In the genomic region with DNA sequence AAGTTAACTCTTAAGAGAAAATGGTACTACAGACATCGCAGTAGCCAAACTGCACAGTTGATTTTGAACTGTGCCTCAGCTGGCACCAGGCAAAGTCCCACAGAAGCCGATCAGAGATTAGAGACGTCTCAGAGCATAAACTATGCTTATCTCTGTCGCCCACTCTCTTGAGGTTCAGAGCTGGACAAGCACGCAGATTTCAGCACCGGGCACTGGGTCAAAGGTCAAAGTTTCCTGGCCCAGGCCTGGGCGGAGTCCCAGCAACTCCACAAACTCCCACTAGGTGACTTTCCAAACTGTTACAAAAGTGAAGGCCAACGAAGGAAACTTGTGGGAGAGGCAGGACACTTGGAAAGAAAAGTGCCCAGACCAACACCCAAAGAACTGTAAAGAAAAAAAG, we compare ENCODE assay signal across 8 mouse cellular contexts. TPM values are rescaled to one million over a fixed set of nuclear protein-coding genes. Genes with fewer than 3 reads are reported as not detected.
A peak's percentile ranks its signal among the peaks of the same experiment; 100 is the strongest.
DNase-seq lines count a peak whose midpoint lies in the region; ATAC-seq and TF ChIP-seq lines count a peak whose summit lies in the region.

No protein-coding gene starts in this region.

- peak overlapping the region; percentile 83 for H3K27ac ChIP-seq in layer of hippocampus, adult 2 months
- peak overlapping the region; percentile 87 for H3K27ac ChIP-seq in embryonic facial prominence, embryonic 10.5 days (replicated peaks)
- peak overlapping the region; percentile 92 for H3K27ac ChIP-seq in heart, embryonic 13.5 days (replicated peaks)
- H3K27ac ChIP-seq in kidney, embryonic 16.5 days (ENCODE audit: low read length) = peak overlapping the region; percentile 70
- H3K27ac ChIP-seq in spleen, adult 2 months (ENCODE audit: insufficient read depth, low read length) = no peak overlapping the region

- H3K27me3 ChIP-seq in embryonic facial prominence, embryonic 10.5 days (replicated peaks; ENCODE audit: low read depth, poor library complexity, severe bottlenecking) = no peaks in the 10 kb centered on the region
- no peaks in the 10 kb centered on the region for H3K27me3 ChIP-seq in heart, embryonic 13.5 days (replicated peaks)
- no peaks in the 10 kb centered on the region for H3K27me3 ChIP-seq in kidney, embryonic 16.5 days (ENCODE audit: insufficient read depth, low read length)
- H3K27me3 ChIP-seq in spleen, adult 2 months (ENCODE audit: control insufficient read depth, insufficient read depth, low read length) = no peaks in the 10 kb centered on the region

- no peak for TF ChIP-seq POLR2A in spleen, adult 2 months (IDR thresholded peaks at IDR 0.05; ENCODE audit: low read depth, low read length)

- WGBS in embryonic facial prominence, embryonic 10.5 days = 11% methylated on average over 8 of the region's 8 CpGs
- WGBS in heart, embryonic 13.5 days = 2% methylated on average over 8 of the region's 8 CpGs
- WGBS in kidney, embryonic 16.5 days = 8% methylated on average over 8 of the region's 8 CpGs
- WGBS in spleen, adult 2 months = 9% methylated on average over 8 of the region's 8 CpGs

- peak overlapping the region; percentile 93 for H3K9ac ChIP-seq in heart, embryonic 13.5 days
- H3K9ac ChIP-seq in kidney, embryonic 16.5 days (replicated peaks; ENCODE audit: low read length) = peak overlapping the region; percentile 78

- H3K4me3 ChIP-seq in layer of hippocampus, adult 2 months = peak overlapping the region; percentile 80
- H3K4me3 ChIP-seq in embryonic facial prominence, embryonic 10.5 days = peak overlapping the region; percentile 84
- peak overlapping the region; percentile 83 for H3K4me3 ChIP-seq in heart, embryonic 13.5 days
- H3K4me3 ChIP-seq in kidney, embryonic 16.5 days (ENCODE audit: low read length) = peak overlapping the region; percentile 71
- peak overlapping the region; percentile 71; the same call in 1 of the 2 replicates for H3K4me3 ChIP-seq in spleen, adult 2 months (ENCODE audit: extremely low read depth, insufficient read depth, insufficient read length)

- H3K4me2 ChIP-seq in heart, embryonic 13.5 days = peak overlapping the region; percentile 77
- peak overlapping the region; percentile 57 for H3K4me2 ChIP-seq in kidney, embryonic 16.5 days (replicated peaks; ENCODE audit: low read depth, low read length)

- peak; percentile 54 for TF ChIP-seq CTCF in layer of hippocampus, adult 2 months (conservative IDR thresholded peaks at IDR 0.05)
- no peak for TF ChIP-seq CTCF in spleen, adult 2 months (IDR thresholded peaks at IDR 0.05; ENCODE audit: extremely low read depth, insufficient read depth, insufficient read length, insufficient replicate concordance)

- no peak for DNase-seq in layer of hippocampus, adult 2 months (ENCODE audit: low spot score in 2 of 2)
- DNase-seq in layer of hippocampus, adult 18-20 months (ENCODE audit: low spot score in 2 of 2) = no peak
- peak; percentile 72 for DNase-seq in embryonic facial prominence, embryonic 10.5 days (ENCODE audit: low spot score)
- DNase-seq in lung, postnatal 36 days = peak; percentile 78
- peak in 1 of 2 experiments; percentile 15 for DNase-seq in spleen, adult 2 months (ENCODE audit: low read depth in 1 of 2, low spot score in 2 of 2)

- peaks cover 10% of the 10 kb centered on the region for H3K36me3 ChIP-seq in embryonic facial prominence, embryonic 10.5 days (replicated peaks)
- H3K36me3 ChIP-seq in heart, embryonic 13.5 days = peaks cover 15% of the 10 kb centered on the region
- H3K36me3 ChIP-seq in kidney, embryonic 16.5 days (ENCODE audit: insufficient read depth, low read length) = 0 out of 2 replicates have a peak, but pooled peaks cover 6% of the 10 kb centered on the region
- H3K36me3 ChIP-seq in spleen, adult 2 months (ENCODE audit: control insufficient read depth, insufficient read depth, low read length) = no peaks in the 10 kb centered on the region

- H3K4me1 ChIP-seq in embryonic facial prominence, embryonic 10.5 days = peaks cover 29% of the 10 kb centered on the region
- peaks cover 53% of the 10 kb centered on the region for H3K4me1 ChIP-seq in heart, embryonic 13.5 days
- H3K4me1 ChIP-seq in kidney, embryonic 16.5 days (ENCODE audit: insufficient read depth, low read length) = peaks cover 42% of the 10 kb centered on the region
- no peaks in the 10 kb centered on the region; the same call in 1 of the 2 replicates for H3K4me1 ChIP-seq in spleen, adult 2 months (ENCODE audit: control insufficient read depth, insufficient read depth, insufficient read length)

- no peak for ATAC-seq in heart, embryonic 13.5 days (ENCODE audit: extremely low read depth, insufficient number of reproducible peaks, low FRiP score, low TSS enrichment)
- peak; percentile 39; the same call in 1 of the 2 replicates for ATAC-seq in kidney, embryonic 16.5 days (ENCODE audit: low FRiP score, low TSS enrichment)
- ATAC-seq in erythroid progenitor cell, adult 5-6 weeks (replicated peaks; ENCODE audit: low FRiP score, poor library complexity, severe bottlenecking) = no peak

- no peaks in the 10 kb centered on the region for H3K9me3 ChIP-seq in embryonic facial prominence, embryonic 10.5 days
- no peaks in the 10 kb centered on the region for H3K9me3 ChIP-seq in heart, embryonic 13.5 days
- no peaks in the 10 kb centered on the region for H3K9me3 ChIP-seq in kidney, embryonic 16.5 days (ENCODE audit: low read length)

RNA-seq across cellular contexts. Expression of gene Hadh, which starts 0.7 kb away (rescaled TPM):
- total RNA-seq in layer of hippocampus, adult 2 months (2021) = 10 to 100 TPM; 22.3 to 23.6 TPM
- total RNA-seq in layer of hippocampus, adult 18-20 months (2021) = 10 to 100 TPM; 21.5 to 23.5 TPM
- 97.1 and 101 TPM in 2 replicates for polyA plus RNA-seq in embryonic facial prominence, embryonic 10.5 days (2016; fragmentation: Nextera tagmentation; extraction: Ambion mirVana)
- polyA plus RNA-seq in heart, embryonic 13.5 days (2015; fragmentation: Nextera tagmentation; extraction: Ambion mirVana) = 138 and 145 TPM in 2 replicates
- 132 and 150 TPM in 2 replicates for polyA plus RNA-seq in kidney, embryonic 16.5 days (2015; fragmentation: Nextera tagmentation; extraction: Ambion mirVana)
- polyA plus RNA-seq in spleen, adult 2 months (2012; rRNA removed) = 18.2 and 18.6 TPM in 2 replicates
- 9.6 and 17.3 TPM in 2 replicates for total RNA-seq in erythroid progenitor cell, adult 5-6 weeks (2015; ENCODE audit: low replicate concordance)
- total RNA-seq in erythroid progenitor cell, adult 5-6 weeks (2017; ENCODE audit: low replicate concordance) = 2.7 and 7.6 TPM in 2 replicates

RNA-seq across cellular contexts. Expression of gene Cyp2u1, which starts 31.9 kb away (rescaled TPM):
- total RNA-seq in layer of hippocampus, adult 2 months (2021) = 10 to 100 TPM; 16.8 to 19.5 TPM
- total RNA-seq in layer of hippocampus, adult 18-20 months (2021) = 10 to 100 TPM; 18.1 to 20.8 TPM
- 0.69 and 1.5 TPM in 2 replicates for polyA plus RNA-seq in embryonic facial prominence, embryonic 10.5 days (2016; fragmentation: Nextera tagmentation; extraction: Ambion mirVana)
- 9.6 and 10.5 TPM in 2 replicates for polyA plus RNA-seq in heart, embryonic 13.5 days (2015; fragmentation: Nextera tagmentation; extraction: Ambion mirVana)
- polyA plus RNA-seq in kidney, embryonic 16.5 days (2015; fragmentation: Nextera tagmentation; extraction: Ambion mirVana) = 3.9 and 4.3 TPM in 2 replicates
- 1.2 and 2.0 TPM in 2 replicates for polyA plus RNA-seq in spleen, adult 2 months (2012; rRNA removed)
- total RNA-seq in erythroid progenitor cell, adult 5-6 weeks (2015; ENCODE audit: low replicate concordance) = 1.7 TPM in 1 of 2 replicates, not detected in the other
- total RNA-seq in erythroid progenitor cell, adult 5-6 weeks (2017; ENCODE audit: low replicate concordance) = not detected in 2 replicates

Comparison
In these comparisons a context has a peak if more than half of its experiments do, and no peak if none do; other contexts are left out.
1. DNase-seq: peak in embryonic facial prominence, embryonic 10.5 days (single experiment) and lung, postnatal 36 days (single experiment); none in layer of hippocampus, adult 2 months (0 of 2) and layer of hippocampus, adult 18-20 months (0 of 2).
2. Peak in every context shown above with its lines, with median percentiles within 50 percentile points of each other: H3K4me3 ChIP-seq.